Mouse (Mus musculus) heart, postnatal 0 days (tissue): ENCODE results near the gene Ypel2. TPM values are rescaled to one million over a fixed set of nuclear protein-coding genes. Genes with fewer than 3 reads are reported as not detected.

ENCODE experiments used
- ATAC-seq: fragments of 200-750 bp; cut with Nextera tagmentation; 2 replicates; pipeline ENCODE4 v1.8.0; 2017; ENCODE audit warnings: low read depth, moderate number of reproducible peaks, moderate library complexity; ENCODE audit not compliant: insufficient read depth
- DNase-seq: peaks from one replicate; pipeline ENCODE4 v3.0.0-alpha.2; 2016; ENCODE audit warnings: low spot score
- H3K27ac ChIP-seq: fragments of 300-500 bp; sonication (generic); 2 replicates; pipeline ENCODE4 v1.5.1; 2014; ENCODE audit warnings: low read depth, mild to moderate bottlenecking
- H3K27me3 ChIP-seq: fragments of 300-500 bp; sonication (generic); 2 replicates; pipeline ENCODE4 v1.6.1; 2014; ENCODE audit warnings: low read length, mixed read lengths; ENCODE audit not compliant: control insufficient read depth, insufficient read depth
- H3K36me3 ChIP-seq: fragments of 300-500 bp; sonication (generic); replicated peaks from 2 replicates; pipeline ENCODE4 v1.6.1; 2014; ENCODE audit warnings: low read length, mixed read lengths; ENCODE audit not compliant: control insufficient read depth, insufficient read depth
- H3K4me1 ChIP-seq: fragments of 300-500 bp; sonication (generic); 2 replicates; pipeline ENCODE4 v1.6.1; 2014; ENCODE audit warnings: antibody characterized with exemption; ENCODE audit not compliant: control insufficient read depth, insufficient read depth
- H3K4me2 ChIP-seq: fragments of 300-500 bp; sonication (generic); 2 replicates; pipeline ENCODE4 v1.6.1; 2014; ENCODE audit warnings: low read depth, mild to moderate bottlenecking, low read length, moderate library complexity
- H3K4me3 ChIP-seq: fragments of 300-500 bp; sonication (generic); 2 replicates; pipeline ENCODE4 v1.5.1; 2014; ENCODE audit warnings: low read depth, low read length
- H3K9ac ChIP-seq: fragments of 300-500 bp; sonication (generic); replicated peaks from 2 replicates; pipeline ENCODE4 v1.6.1; 2014; ENCODE audit warnings: low read depth, low read length, mixed read lengths
- H3K9me3 ChIP-seq: fragments of 300-500 bp; sonication (generic); replicated peaks from 2 replicates; pipeline ENCODE4 v1.6.1; 2016; ENCODE audit warnings: low read length; ENCODE audit not compliant: control insufficient read depth
- CTCF ChIP-seq: IDR thresholded peaks from 2 replicates; pipeline ENCODE4 v1.5.1; 2016; ENCODE audit warnings: antibody characterized with exemption, control low read depth, low read depth
- EP300 ChIP-seq: IDR thresholded peaks from 2 replicates; pipeline ENCODE4 v1.6.1; 2016; ENCODE audit warnings: antibody characterized with exemption, low read depth
- WGBS: fragments of 180-500 bp; shearing (Covaris S2); extraction: QIAGEN DNeasy Blood & Tissue Kit; methylation state at CpG from one replicate; pipeline ENCODE4 v1.1.7; 2014; 5-methylcytosine and 5-hydroxymethylcytosine counted together
- polyA plus RNA-seq: library from polyadenylated mRNA; unstranded; fragments of >200 nt; fragmentation: Nextera tagmentation; extraction: Ambion mirVana; gene quantifications from 2 replicates; pipeline ENCODE4 v1.2.1, GENCODE M21; 2015
- total RNA-seq: library from RNA; depleted of rRNA; stranded (reverse); fragments of >200 nt; gene quantifications from 2 replicates; pipeline ENCODE4 v1.2.3, GENCODE M21; 2014; ENCODE audit warnings: low replicate concordance

Gene Ypel2
- total and polyA plus RNA-seq, 2 experiments from 2014 or later, result 16.1 to 16.3 TPM

GRCm38 (mm10) chr11:86952659-86953058 is 40.8 kb downstream of the Ypel2 start:
- no peak overlapping the region for H3K4me2 ChIP-seq
- TF ChIP-seq EP300 (no peak), CTCF (no peak)
- peak overlapping the region; percentile 22 for H3K27ac ChIP-seq
- no peaks in the 10 kb centered on the region for H3K9me3 ChIP-seq
- no peak overlapping the region for H3K4me3 ChIP-seq
- H3K4me1 ChIP-seq, result peaks cover 62% of the 10 kb centered on the region
- 85% methylated on average over 2 of the region's 2 CpGs for WGBS
- peaks cover 12% of the 10 kb centered on the region; the same call in 1 of the 2 replicates for H3K36me3 ChIP-seq
- H3K27me3 ChIP-seq, result no peaks in the 10 kb centered on the region
- ATAC-seq, result no peak
- DNase-seq, result no peak
- H3K9ac ChIP-seq, result no peak overlapping the region

- no peaks in the 10 kb centered on the region for H3K9me3 ChIP-seq
- peak overlapping the region; percentile 83 for H3K27ac ChIP-seq
- no peaks in the 10 kb centered on the region for H3K27me3 ChIP-seq
- no peak overlapping the region for H3K4me3 ChIP-seq
- peaks cover 57% of the 10 kb centered on the region for H3K4me1 ChIP-seq
- H3K9ac ChIP-seq, result no peak overlapping the region
- TF ChIP-seq CTCF (no peak), EP300 (no peak)
- no peak for DNase-seq
- WGBS, result 70% methylated on average over 8 of the region's 8 CpGs
- H3K4me2 ChIP-seq, result no peak overlapping the region
- ATAC-seq, result no peak
- H3K36me3 ChIP-seq, result peaks cover 12% of the 10 kb centered on the region; the same call in 1 of the 2 replicates
These were observed 41.8 kb downstream of the Ypel2 start for GRCm38 (mm10) chr11:86951672-86952071.

- Histone ChIP-seq H3K27ac (peak overlapping the region; percentile 83), H3K4me1 (peaks cover 55% of the 10 kb centered on the region), H3K4me3 (no peak overlapping the region), H3K36me3 (peaks cover 12% of the 10 kb centered on the region; the same call in 1 of the 2 replicates), H3K9ac (peak overlapping the region; percentile 6; the same call in 1 of the 2 replicates), H3K27me3 (no peaks in the 10 kb centered on the region), H3K4me2 (no peak overlapping the region), H3K9me3 (no peaks in the 10 kb centered on the region)
- 47% methylated on average over 3 of the region's 3 CpGs for WGBS
- ATAC-seq (no peak), DNase-seq (no peak)
- TF ChIP-seq EP300, result no peak
- TF ChIP-seq CTCF, result no peak
These were observed 43.0 kb downstream of the Ypel2 start for GRCm38 (mm10) chr11:86950491-86950890.

GRCm38 (mm10) chr11:86949951-86950441 is 43.5 kb downstream of the Ypel2 start:
- peak; percentile 56 for DNase-seq
- H3K27me3 ChIP-seq, result no peaks in the 10 kb centered on the region
- H3K9me3 ChIP-seq, result no peaks in the 10 kb centered on the region
- no peak overlapping the region for H3K4me2 ChIP-seq
- no peak for TF ChIP-seq EP300
- TF ChIP-seq CTCF, result no peak
- peak overlapping the region; percentile 83 for H3K27ac ChIP-seq
- WGBS, result 18% methylated on average over 9 of the region's 9 CpGs
- H3K4me1 ChIP-seq, result peaks cover 50% of the 10 kb centered on the region
- peak; percentile 66 for ATAC-seq
- H3K4me3 ChIP-seq, result no peak overlapping the region
- peaks cover 12% of the 10 kb centered on the region; the same call in 1 of the 2 replicates for H3K36me3 ChIP-seq
- no peak overlapping the region for H3K9ac ChIP-seq

GRCm38 (mm10) chr11:86946644-86947195 is 46.8 kb downstream of the Ypel2 start:
- Histone ChIP-seq H3K27ac (peak overlapping the region; percentile 61), H3K4me2 (no peak overlapping the region), H3K36me3 (peaks cover 40% of the 10 kb centered on the region), H3K4me1 (peaks cover 27% of the 10 kb centered on the region), H3K9ac (no peak overlapping the region), H3K9me3 (no peaks in the 10 kb centered on the region), H3K27me3 (no peaks in the 10 kb centered on the region), H3K4me3 (no peak overlapping the region)
- DNase-seq, result no peak
- 55% methylated on average over 6 of the region's 6 CpGs for WGBS
- TF ChIP-seq CTCF (no peak), EP300 (no peak)
- peak; percentile 29; the same call in 1 of the 2 replicates for ATAC-seq
